Mouse (Mus musculus) heart, embryonic 10.5 days (tissue): ENCODE results near the gene Eci2. TPM values are rescaled to one million over a fixed set of nuclear protein-coding genes. Genes with fewer than 3 reads are reported as not detected.
"Not testable (repeated sequence)": the region's sequence is repeated elsewhere in the genome, so short reads cannot be mapped to it uniquely, and the experiment has no call there.

Experiments used
- DNase-seq: peaks from one replicate; pipeline ENCODE4 v3.0.0-alpha.2; 2017; ENCODE audit warnings: low spot score
- H3K27ac ChIP-seq: fragments of 300-500 bp; sonication (generic); 2 replicates; pipeline ENCODE4 v1.5.1; 2016; ENCODE audit warnings: mild to moderate bottlenecking
- H3K27me3 ChIP-seq: fragments of 300-500 bp; sonication (generic); 2 replicates; pipeline ENCODE4 v1.6.1; 2016; ENCODE audit warnings: mild to moderate bottlenecking; ENCODE audit not compliant: poor library complexity, insufficient read depth, severe bottlenecking
- H3K36me3 ChIP-seq: fragments of 300-500 bp; sonication (generic); 2 replicates; pipeline ENCODE4 v1.6.1; 2016; ENCODE audit warnings: mild to moderate bottlenecking, moderate library complexity
- H3K4me1 ChIP-seq: fragments of 300-500 bp; sonication (generic); 2 replicates; pipeline ENCODE4 v1.6.1; 2016; ENCODE audit warnings: mild to moderate bottlenecking
- H3K4me3 ChIP-seq: fragments of 300-500 bp; sonication (generic); 2 replicates; pipeline ENCODE4 v1.5.1; 2016; ENCODE audit warnings: mild to moderate bottlenecking, moderate library complexity
- H3K9me3 ChIP-seq: fragments of 300-500 bp; sonication (generic); 2 replicates; pipeline ENCODE4 v1.6.1; 2016; ENCODE audit warnings: mild to moderate bottlenecking, moderate library complexity
- WGBS: fragments of 180-500 bp; shearing (Covaris S2); methylation state at CpG from one replicate; pipeline ENCODE4 v1.1.7; 2016; 5-methylcytosine and 5-hydroxymethylcytosine counted together
- polyA plus RNA-seq: library from polyadenylated mRNA; unstranded; fragments of >200 nt; fragmentation: Nextera tagmentation; extraction: Ambion mirVana; gene quantifications from 2 replicates; pipeline ENCODE4 v1.2.1, GENCODE M21; 2016

The Eci2 gene
- polyA plus RNA-seq, 1 experiment from 2014 or later: 96.4 TPM

DNA sequence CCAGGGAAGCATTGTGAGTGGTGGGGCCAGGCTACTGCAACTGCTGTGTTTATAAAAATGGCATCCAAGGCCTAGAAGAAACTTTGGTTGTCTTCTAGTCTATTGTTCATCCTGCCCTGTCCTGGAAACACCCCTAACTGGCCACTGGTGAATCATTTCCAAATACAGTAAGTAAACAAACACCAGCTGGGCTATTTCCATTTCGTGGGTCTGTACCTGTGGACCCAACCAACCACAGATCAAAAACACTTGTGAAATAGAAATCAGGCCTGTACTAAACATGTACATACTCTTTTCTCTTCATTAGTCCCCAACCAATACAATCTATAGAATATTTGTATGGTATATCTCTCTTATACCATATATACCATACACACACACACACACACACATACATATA lies 3.5 kb downstream of the Eci2 start:
- WGBS: 68% methylated on average over 1 of the region's 1 CpGs
- not testable (repeated sequence) for H3K9me3 ChIP-seq, H3K27me3 ChIP-seq, H3K4me1 ChIP-seq, H3K27ac ChIP-seq, H3K36me3 ChIP-seq, DNase-seq, H3K4me3 ChIP-seq

DNA sequence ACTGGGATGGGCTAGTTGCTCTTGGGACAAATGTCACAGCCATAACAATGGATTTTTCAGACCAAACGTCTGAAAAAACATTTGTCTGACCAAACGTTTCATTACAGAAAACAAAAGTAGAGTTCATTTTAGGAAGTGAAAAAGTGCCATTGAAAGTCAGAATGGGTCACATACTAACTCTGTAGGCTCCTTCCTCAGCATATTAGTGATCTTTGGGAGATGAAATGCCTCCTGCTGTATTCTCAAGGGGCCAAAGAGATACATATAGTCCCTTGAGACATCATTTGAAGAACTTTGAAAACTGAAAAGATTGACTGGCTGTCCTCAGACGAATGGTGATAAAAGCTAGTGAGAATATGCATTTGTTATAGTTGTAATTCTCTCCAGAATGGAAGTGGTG lies 6.5 kb downstream of the Eci2 start:
- H3K27me3 ChIP-seq: no peaks in the 10 kb centered on the region
- H3K4me1 ChIP-seq: no peaks in the 10 kb centered on the region
- no peak overlapping the region for H3K4me3 ChIP-seq
- 75% methylated on average over 3 of the region's 3 CpGs for WGBS
- H3K9me3 ChIP-seq: no peaks in the 10 kb centered on the region
- DNase-seq: no peak
- no peak overlapping the region for H3K27ac ChIP-seq
- no peaks in the 10 kb centered on the region for H3K36me3 ChIP-seq

GRCm38 (mm10) chr13:35018866-35019536 lies 7.9 kb downstream of the Eci2 start:
- Histone ChIP-seq H3K27ac (no peak overlapping the region), H3K36me3 (no peaks in the 10 kb centered on the region), H3K4me1 (no peaks in the 10 kb centered on the region), H3K9me3 (no peaks in the 10 kb centered on the region), H3K27me3 (no peaks in the 10 kb centered on the region), H3K4me3 (no peak overlapping the region)
- DNase-seq: no peak
- 79% methylated on average over 7 of the region's 7 CpGs for whole genome bisulfite sequencing

GRCm38 (mm10) chr13:35017392-35017791 lies 9.5 kb downstream of the Eci2 start:
- Histone ChIP-seq H3K36me3 (no peaks in the 10 kb centered on the region), H3K27me3 (no peaks in the 10 kb centered on the region), H3K9me3 (no peaks in the 10 kb centered on the region), H3K27ac (no peak overlapping the region), H3K4me1 (no peaks in the 10 kb centered on the region), H3K4me3 (no peak overlapping the region)
- no peak for DNase-seq
- 84% methylated on average over 6 of the region's 6 CpGs for WGBS

DNA sequence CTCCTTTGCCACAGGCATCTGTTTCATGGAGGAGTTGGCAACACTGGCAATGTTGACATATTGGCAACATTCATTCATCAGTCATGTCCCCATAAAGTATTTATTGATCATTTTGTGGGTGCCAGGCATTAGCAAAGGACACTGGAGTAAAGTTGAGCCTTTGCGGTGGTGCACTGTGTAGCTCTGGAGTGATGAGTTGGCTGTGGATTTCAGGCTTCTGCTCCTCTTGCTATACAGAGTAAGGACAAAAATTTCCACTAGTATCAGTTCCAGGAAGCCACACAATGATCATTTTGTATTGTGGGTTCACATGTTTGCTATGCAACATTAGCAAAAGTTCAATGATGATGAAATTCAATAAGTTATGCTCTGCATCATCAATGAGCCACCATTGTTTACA lies 10.8 kb downstream of the Eci2 start:
- DNase-seq: no peak

DNA sequence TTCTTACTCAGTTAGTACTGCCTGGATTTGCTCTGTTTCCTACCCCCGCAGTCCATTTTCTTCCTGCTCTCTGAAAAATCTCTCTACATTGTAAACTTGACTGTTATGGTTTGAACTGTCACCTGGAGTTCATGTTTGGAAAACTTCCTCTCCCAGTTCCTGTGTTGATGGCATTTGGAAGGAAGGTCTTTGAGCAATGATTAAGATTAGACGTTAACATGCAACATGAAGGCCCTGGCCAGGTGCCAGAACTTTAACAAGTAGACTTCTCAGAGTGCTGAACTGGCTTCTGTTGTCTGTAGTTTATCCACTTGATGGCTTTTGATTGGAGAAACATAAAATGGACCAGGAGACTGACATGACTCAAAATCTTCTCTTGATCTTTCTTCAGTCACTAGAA lies 31.0 kb downstream of the Eci2 start:
- no peak overlapping the region for H3K4me3 ChIP-seq
- no peaks in the 10 kb centered on the region for H3K27me3 ChIP-seq
- H3K4me1 ChIP-seq: peaks cover 10% of the 10 kb centered on the region; the same call in 1 of the 2 replicates
- H3K36me3 ChIP-seq: no peaks in the 10 kb centered on the region
- DNase-seq: no peak
- H3K27ac ChIP-seq: no peak overlapping the region
- H3K9me3 ChIP-seq: peaks cover 4% of the 10 kb centered on the region; the same call in 1 of the 2 replicates
- 68% methylated on average over 2 of the region's 2 CpGs for WGBS

More for the DNA sequence above, 10.8 kb downstream of the Eci2 start:
- no peaks in the 10 kb centered on the region for H3K36me3 ChIP-seq
- H3K4me1 ChIP-seq: no peaks in the 10 kb centered on the region
- no peak overlapping the region for H3K27ac ChIP-seq
- H3K4me3 ChIP-seq: no peak overlapping the region
- no peaks in the 10 kb centered on the region for H3K27me3 ChIP-seq
- WGBS: 100% methylated on average over 1 of the region's 1 CpGs
- no peaks in the 10 kb centered on the region for H3K9me3 ChIP-seq

DNA sequence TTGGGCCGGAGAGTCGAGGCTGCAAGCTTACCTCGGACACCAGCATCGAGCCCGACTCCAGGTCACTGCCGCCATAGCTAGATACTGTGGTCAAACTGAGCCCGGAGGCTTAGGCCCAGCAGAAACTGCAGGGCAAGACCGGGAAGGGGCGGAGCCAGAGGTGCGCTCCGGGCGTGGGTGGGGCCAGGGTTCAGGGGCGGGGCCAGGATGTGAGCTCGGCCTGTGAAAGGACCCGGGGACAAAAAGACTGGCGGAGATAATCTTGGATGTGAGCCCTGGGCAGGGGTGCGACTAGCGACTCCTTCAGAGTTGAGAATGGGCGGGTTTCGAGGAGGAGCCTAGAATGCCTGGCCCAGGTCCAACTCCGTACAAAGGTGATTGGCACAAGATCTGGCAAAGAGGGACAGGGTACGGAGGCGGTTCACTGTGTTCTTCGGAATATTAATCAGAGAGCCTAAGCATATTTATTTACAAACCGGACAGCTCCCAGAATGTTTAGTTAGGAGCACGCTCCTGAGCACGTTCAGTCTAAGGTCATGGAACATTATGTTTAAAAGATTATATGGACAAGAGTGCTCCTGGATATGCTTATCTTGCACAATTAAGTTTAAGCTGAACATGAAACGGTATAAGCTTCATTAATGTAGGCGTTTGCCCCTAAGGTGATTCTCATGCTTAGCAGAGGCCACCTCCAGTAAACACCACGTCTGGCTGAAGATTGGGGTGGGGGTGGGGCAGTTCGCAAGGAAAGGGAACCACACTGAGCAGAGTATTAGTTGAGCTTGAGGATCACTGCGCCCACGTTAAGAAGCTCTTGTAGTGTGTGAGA lies 32.7 kb downstream of the Eci2 start:
- H3K4me1 ChIP-seq: peaks cover 10% of the 10 kb centered on the region; the same call in 1 of the 2 replicates
- whole genome bisulfite sequencing: under 1% methylated on average over 33 of the region's 33 CpGs
- peaks cover 12% of the 10 kb centered on the region for H3K36me3 ChIP-seq
- no peaks in the 10 kb centered on the region for H3K27me3 ChIP-seq
- DNase-seq: peak; percentile 98
- H3K9me3 ChIP-seq: peaks cover 4% of the 10 kb centered on the region; the same call in 1 of the 2 replicates
- peak overlapping the region; percentile 94 for H3K27ac ChIP-seq
- H3K4me3 ChIP-seq: peak overlapping the region; percentile 69

DNA sequence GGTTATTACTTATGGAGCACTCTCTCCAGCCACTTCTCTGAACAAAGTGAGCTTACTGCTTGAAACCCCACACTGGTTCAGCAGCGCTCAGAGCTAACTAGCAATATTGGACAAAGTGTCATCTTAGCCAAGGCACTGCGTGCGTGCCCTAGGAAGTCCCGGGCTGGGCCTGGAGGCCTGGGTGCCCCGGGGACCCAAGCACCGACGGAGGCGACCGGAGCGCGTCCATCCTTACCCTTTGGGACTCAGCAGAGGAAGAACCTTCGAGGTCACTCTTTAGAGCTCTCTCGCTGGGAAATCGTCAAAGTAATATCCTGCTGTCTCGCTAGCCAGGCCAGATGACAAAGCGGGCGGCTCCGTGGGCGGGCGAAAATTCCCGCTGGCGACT lies 33.3 kb downstream of the Eci2 start:
- peaks cover 18% of the 10 kb centered on the region for H3K36me3 ChIP-seq
- peaks cover 10% of the 10 kb centered on the region; the same call in 1 of the 2 replicates for H3K4me1 ChIP-seq
- H3K27me3 ChIP-seq: no peaks in the 10 kb centered on the region
- WGBS: 1% methylated on average over 22 of the region's 22 CpGs
- peak overlapping the region; percentile 94 for H3K27ac ChIP-seq
- peak overlapping the region; percentile 69 for H3K4me3 ChIP-seq
- peaks cover 4% of the 10 kb centered on the region; the same call in 1 of the 2 replicates for H3K9me3 ChIP-seq
- no peak for DNase-seq

- Histone ChIP-seq H3K9me3 (peaks cover 1% of the 10 kb centered on the region; the same call in 1 of the 2 replicates), H3K36me3 (peaks cover 23% of the 10 kb centered on the region), H3K4me3 (peak overlapping the region; percentile 69), H3K27ac (no peak overlapping the region), H3K27me3 (no peaks in the 10 kb centered on the region), H3K4me1 (peaks cover 10% of the 10 kb centered on the region; the same call in 1 of the 2 replicates)
- 78% methylated on average over 4 of the region's 4 CpGs for WGBS
- no peak for DNase-seq
Measured at GRCm38 (mm10) chr13:34993085-34993484, 33.8 kb downstream of the Eci2 start.

DNA sequence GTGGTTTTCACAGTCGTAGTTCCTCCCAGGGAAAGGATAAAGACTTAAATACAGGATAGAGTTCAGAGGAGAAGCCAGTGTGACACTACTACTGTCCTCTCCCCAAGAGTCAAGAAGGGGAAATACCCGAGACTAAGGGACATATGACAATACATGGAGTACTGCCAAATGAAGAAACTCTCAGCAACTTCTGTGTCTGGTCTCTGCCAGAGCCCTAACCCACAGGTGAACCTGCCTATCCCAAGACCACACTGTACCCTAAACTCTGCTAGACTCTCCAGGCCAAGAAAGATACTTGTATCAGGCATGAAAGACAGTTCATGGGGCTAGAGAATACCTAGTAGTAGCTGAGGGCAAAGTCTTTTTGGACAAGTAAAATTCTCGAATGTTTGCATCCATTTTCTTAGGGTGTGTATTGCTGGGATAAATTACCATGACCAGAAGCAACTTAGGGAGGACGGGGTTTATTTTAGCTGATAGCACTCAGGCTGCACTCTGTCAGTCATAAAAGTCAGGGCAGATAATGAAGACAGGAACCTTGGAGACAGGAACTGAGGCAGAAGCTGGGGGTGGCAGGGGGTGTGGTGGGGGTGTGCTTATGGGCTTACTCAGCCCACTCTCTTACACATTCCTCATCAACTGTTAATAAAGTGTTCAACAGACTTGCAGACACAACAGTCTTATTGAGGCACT lies 35.2 kb downstream of the Eci2 start:
- Histone ChIP-seq H3K27me3 (no peaks in the 10 kb centered on the region), H3K27ac (no peak overlapping the region), H3K4me1 (peaks cover 10% of the 10 kb centered on the region; the same call in 1 of the 2 replicates), H3K9me3 (no peaks in the 10 kb centered on the region), H3K36me3 (peaks cover 37% of the 10 kb centered on the region), H3K4me3 (no peak overlapping the region)
- no peak for DNase-seq
- 69% methylated on average over 4 of the region's 4 CpGs for WGBS

DNA sequence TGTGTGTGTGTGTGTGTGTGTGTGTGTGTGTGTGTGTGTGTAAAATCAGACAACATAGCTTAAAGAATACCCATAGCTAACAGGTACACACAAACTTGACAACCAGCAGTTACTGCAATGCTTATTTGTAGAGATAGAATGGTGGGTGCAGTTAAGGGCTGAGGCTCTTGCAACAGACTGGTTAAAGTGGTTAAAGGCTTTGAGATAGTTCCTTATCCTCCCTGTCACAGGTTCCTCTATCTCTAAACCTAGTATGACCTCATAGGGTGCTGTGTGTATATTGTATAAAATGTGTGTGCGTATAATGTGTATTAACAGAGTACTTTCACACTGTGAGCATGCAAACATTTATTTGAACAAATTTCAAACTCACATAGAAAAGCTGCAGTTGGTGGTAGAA lies 43.4 kb downstream of the Eci2 start:
- H3K27ac ChIP-seq, H3K4me3 ChIP-seq, DNase-seq, H3K4me1 ChIP-seq, H3K9me3 ChIP-seq, H3K27me3 ChIP-seq: not testable (repeated sequence)
- H3K36me3 ChIP-seq: peaks cover 81% of the 10 kb centered on the region
- whole genome bisulfite sequencing: 86% methylated on average over 1 of the region's 1 CpGs

GRCm38 (mm10) chr13:34978635-34979034 lies 48.3 kb downstream of the Eci2 start:
- peaks cover 57% of the 10 kb centered on the region for H3K36me3 ChIP-seq
- WGBS: 74% methylated on average over 5 of the region's 5 CpGs
- not testable (repeated sequence) for DNase-seq, H3K27me3 ChIP-seq, H3K27ac ChIP-seq, H3K9me3 ChIP-seq, H3K4me1 ChIP-seq, H3K4me3 ChIP-seq

DNA sequence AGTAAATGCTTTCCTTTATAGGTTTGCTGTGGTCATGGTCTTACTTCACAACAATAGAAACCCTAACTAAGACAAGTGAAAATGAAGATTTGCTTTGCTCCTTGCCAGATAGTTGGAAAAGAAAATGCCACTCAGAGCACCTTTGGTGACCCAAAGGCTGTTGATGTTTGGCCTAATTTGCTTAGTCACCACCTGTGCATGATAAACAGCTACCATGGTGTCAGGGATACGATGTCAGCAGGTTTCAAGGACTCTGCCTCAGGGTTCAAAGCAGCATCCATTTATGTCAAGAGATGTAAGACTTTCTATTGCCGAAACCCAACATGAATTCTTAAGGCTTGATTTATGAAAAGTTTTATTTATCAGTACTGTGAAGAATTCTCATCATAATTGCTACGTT lies 49.5 kb downstream of the Eci2 start:
- Histone ChIP-seq H3K27ac (no peak overlapping the region), H3K4me1 (no peaks in the 10 kb centered on the region), H3K36me3 (peaks cover 49% of the 10 kb centered on the region), H3K4me3 (no peak overlapping the region), H3K27me3 (no peaks in the 10 kb centered on the region), H3K9me3 (no peaks in the 10 kb centered on the region)
- DNase-seq: no peak
- WGBS: 88% methylated on average over 3 of the region's 3 CpGs
